Mouse (Mus musculus) megakaryocyte, embryonic 14.5 days (primary cell): ENCODE data around the gene Grm7.

Source experiments
- FLI1 ChIP-seq: IDR thresholded peaks from 2 replicates; pipeline ENCODE4 v1.6.1; 2012; ENCODE audit warnings: low read length, inconsistent platforms, mixed read lengths
- GATA1 ChIP-seq: IDR thresholded peaks from 3 replicates; pipeline ENCODE4 v1.6.1; 2012; ENCODE audit warnings: mixed read lengths, low read length, inconsistent platforms, borderline replicate concordance

- TF ChIP-seq GATA1 = no peak
- no peak for TF ChIP-seq FLI1
Observed at GRCm38 (mm10) chr6:111613834-111614233, 968.5 kb downstream of the Grm7 start.
